Mouse (Mus musculus) hindbrain, embryonic 14.5 days (tissue): ENCODE data around the gene Rin2. TPM values are rescaled to one million over a fixed set of nuclear protein-coding genes. Genes with fewer than 3 reads are reported as not detected.

Source experiments
- microRNA-seq: library from miRNA; unstranded; fragments of <30 nt; microRNA quantifications from one replicate; pipeline ENCODE4, GENCODE M21; 2016
- polyA plus RNA-seq: library from polyadenylated mRNA; unstranded; fragments of >200 nt; fragmentation: Nextera tagmentation; extraction: Ambion mirVana; gene quantifications from 2 replicates; pipeline ENCODE4 v1.2.1, GENCODE M21; 2014

Gene Rin2
- polyA plus RNA-seq, 1 experiment from 2014 or later, result 17.1 TPM

Small RNA genes within 50 kb of the gene (microRNA-seq; reads per million reads assigned to microRNA genes)
- not detected for gene Gm25026

Other genes with a start within 250 kb of the Rin2 start
- gene Naa20, start 226.9 kb downstream of the Rin2 start, polyA plus RNA-seq, result 138 and 139 TPM in 2 replicates